Mouse (Mus musculus): ENCODE measurements around the gene Ttyh3. TPM values are rescaled to one million over a fixed set of nuclear protein-coding genes. Genes with fewer than 3 reads are reported as not detected.

Gene Ttyh3
- polyA plus RNA-seq, 1 experiment from 2014 or later = 13.0 TPM

GRCm38 (mm10) chr5:140639871-140640270 lies 9.0 kb downstream of the Ttyh3 start:
- 84% methylated on average over 14 of the region's 14 CpGs for WGBS (ENCODE audit: insufficient replicate concordance)
- Histone ChIP-seq H3K4me2 (no peak overlapping the region), H3K4me1 (peaks cover 68% of the 10 kb centered on the region)

GRCm38 (mm10) chr5:140639312-140639711 lies 9.5 kb downstream of the Ttyh3 start:
- 81% methylated on average over 4 of the region's 4 CpGs for WGBS (ENCODE audit: insufficient replicate concordance)
- H3K4me3 ChIP-seq = no peak overlapping the region
- peaks cover 63% of the 10 kb centered on the region for H3K4me1 ChIP-seq
- no peaks in the 10 kb centered on the region for H3K9me3 ChIP-seq (replicated peaks)
- peaks cover 58% of the 10 kb centered on the region for H3K36me3 ChIP-seq
- no peak for ATAC-seq
- H3K27me3 ChIP-seq (replicated peaks) = no peaks in the 10 kb centered on the region
- no peak overlapping the region for H3K4me2 ChIP-seq
- no peak overlapping the region for H3K27ac ChIP-seq
- no peak overlapping the region for H3K9ac ChIP-seq

More at GRCm38 (mm10) chr5:140639871-140640270, 9.0 kb downstream of the Ttyh3 start:
- Histone ChIP-seq H3K4me3 (no peak overlapping the region), H3K27me3 (replicated peaks) (no peaks in the 10 kb centered on the region), H3K36me3 (peaks cover 53% of the 10 kb centered on the region), H3K27ac (no peak overlapping the region), H3K9ac (no peak overlapping the region), H3K9me3 (replicated peaks) (no peaks in the 10 kb centered on the region)
- ATAC-seq = no peak

- no peak overlapping the region for H3K9ac ChIP-seq
- WGBS (ENCODE audit: insufficient replicate concordance) = 73% methylated on average over 6 of the region's 6 CpGs
- no peaks in the 10 kb centered on the region for H3K27me3 ChIP-seq (replicated peaks)
- H3K4me1 ChIP-seq = peaks cover 55% of the 10 kb centered on the region
- no peak overlapping the region for H3K4me3 ChIP-seq
- no peaks in the 10 kb centered on the region for H3K9me3 ChIP-seq (replicated peaks)
- no peak overlapping the region for H3K4me2 ChIP-seq
- no peak overlapping the region for H3K27ac ChIP-seq
- H3K36me3 ChIP-seq = peaks cover 59% of the 10 kb centered on the region
- ATAC-seq = no peak
Measured at GRCm38 (mm10) chr5:140638484-140638883, 10.3 kb downstream of the Ttyh3 start.

GRCm38 (mm10) chr5:140637989-140638388 lies 10.8 kb downstream of the Ttyh3 start:
- Histone ChIP-seq H3K4me3 (no peak overlapping the region), H3K9me3 (replicated peaks) (no peaks in the 10 kb centered on the region), H3K9ac (no peak overlapping the region), H3K27ac (no peak overlapping the region), H3K36me3 (peaks cover 64% of the 10 kb centered on the region), H3K4me1 (peaks cover 50% of the 10 kb centered on the region), H3K27me3 (replicated peaks) (no peaks in the 10 kb centered on the region), H3K4me2 (no peak overlapping the region)
- 76% methylated on average over 3 of the region's 3 CpGs for WGBS (ENCODE audit: insufficient replicate concordance)
- ATAC-seq = no peak

GRCm38 (mm10) chr5:140637058-140637410 lies 11.8 kb downstream of the Ttyh3 start:
- peak overlapping the region; percentile 27; the same call in 1 of the 2 replicates for H3K27ac ChIP-seq
- 76% methylated on average over 6 of the region's 6 CpGs for WGBS (ENCODE audit: insufficient replicate concordance)
- no peak overlapping the region for H3K4me3 ChIP-seq
- no peaks in the 10 kb centered on the region for H3K27me3 ChIP-seq (replicated peaks)
- no peak for ATAC-seq
- H3K4me1 ChIP-seq = peaks cover 40% of the 10 kb centered on the region
- no peak overlapping the region for H3K4me2 ChIP-seq
- H3K9me3 ChIP-seq (replicated peaks) = no peaks in the 10 kb centered on the region
- H3K36me3 ChIP-seq = peaks cover 74% of the 10 kb centered on the region
- no peak overlapping the region for H3K9ac ChIP-seq

GRCm38 (mm10) chr5:140636316-140637057 lies 12.3 kb downstream of the Ttyh3 start:
- Histone ChIP-seq H3K27me3 (replicated peaks) (no peaks in the 10 kb centered on the region), H3K4me1 (peaks cover 35% of the 10 kb centered on the region), H3K9me3 (replicated peaks) (no peaks in the 10 kb centered on the region), H3K4me3 (no peak overlapping the region), H3K27ac (0 out of 2 replicates have a peak overlapping the region, but pooled peaks have one; percentile 27), H3K4me2 (no peak overlapping the region), H3K9ac (no peak overlapping the region), H3K36me3 (peaks cover 79% of the 10 kb centered on the region)
- no peak for ATAC-seq
- WGBS (ENCODE audit: insufficient replicate concordance) = 66% methylated on average over 7 of the region's 7 CpGs

GRCm38 (mm10) chr5:140634798-140635722 lies 13.8 kb downstream of the Ttyh3 start:
- no peak for ATAC-seq
- H3K36me3 ChIP-seq = peaks cover 88% of the 10 kb centered on the region

GRCm38 (mm10) chr5:140633432-140633831 lies 15.4 kb downstream of the Ttyh3 start:
- H3K27me3 ChIP-seq (replicated peaks) = no peaks in the 10 kb centered on the region
- H3K9me3 ChIP-seq (replicated peaks) = no peaks in the 10 kb centered on the region
- WGBS (ENCODE audit: insufficient replicate concordance) = 77% methylated on average over 7 of the region's 7 CpGs
- no peak for ATAC-seq
- H3K4me2 ChIP-seq = no peak overlapping the region
- H3K9ac ChIP-seq = no peak overlapping the region
- H3K27ac ChIP-seq = no peak overlapping the region
- H3K36me3 ChIP-seq = peaks cover 97% of the 10 kb centered on the region
- H3K4me3 ChIP-seq = no peak overlapping the region
- peaks cover 12% of the 10 kb centered on the region for H3K4me1 ChIP-seq

More at GRCm38 (mm10) chr5:140634798-140635722, 13.8 kb downstream of the Ttyh3 start:
- Histone ChIP-seq H3K4me2 (no peak overlapping the region), H3K27me3 (replicated peaks) (no peaks in the 10 kb centered on the region), H3K27ac (no peak overlapping the region), H3K9me3 (replicated peaks) (no peaks in the 10 kb centered on the region), H3K4me3 (no peak overlapping the region), H3K9ac (no peak overlapping the region), H3K4me1 (peaks cover 21% of the 10 kb centered on the region)
- WGBS (ENCODE audit: insufficient replicate concordance) = 94% methylated on average over 26 of the region's 26 CpGs

GRCm38 (mm10) chr5:140628995-140629394 lies 19.8 kb downstream of the Ttyh3 start:
- 71% methylated on average over 9 of the region's 9 CpGs for WGBS (ENCODE audit: insufficient replicate concordance)
- H3K27me3 ChIP-seq (replicated peaks) = no peaks in the 10 kb centered on the region
- 0 out of 2 replicates have a peak, but pooled peaks cover 7% of the 10 kb centered on the region for H3K4me1 ChIP-seq
- no peak overlapping the region for H3K4me2 ChIP-seq
- H3K9ac ChIP-seq = no peak overlapping the region
- no peak overlapping the region for H3K27ac ChIP-seq
- H3K36me3 ChIP-seq = peaks cover 94% of the 10 kb centered on the region
- H3K9me3 ChIP-seq (replicated peaks) = peaks cover 5% of the 10 kb centered on the region
- no peak overlapping the region for H3K4me3 ChIP-seq
- no peak for ATAC-seq

GRCm38 (mm10) chr5:140627580-140627979 lies 21.3 kb downstream of the Ttyh3 start:
- ATAC-seq = no peak
- Histone ChIP-seq H3K4me1 (0 out of 2 replicates have a peak, but pooled peaks cover 7% of the 10 kb centered on the region), H3K27me3 (replicated peaks) (no peaks in the 10 kb centered on the region), H3K4me2 (no peak overlapping the region), H3K9me3 (replicated peaks) (peaks cover 5% of the 10 kb centered on the region), H3K36me3 (peaks cover 94% of the 10 kb centered on the region), H3K27ac (no peak overlapping the region), H3K9ac (no peak overlapping the region), H3K4me3 (no peak overlapping the region)
- WGBS (ENCODE audit: insufficient replicate concordance) = 82% methylated on average over 5 of the region's 5 CpGs

- peaks cover 5% of the 10 kb centered on the region for H3K9me3 ChIP-seq (replicated peaks)
- H3K4me2 ChIP-seq = no peak overlapping the region
- no peaks in the 10 kb centered on the region for H3K27me3 ChIP-seq (replicated peaks)
- H3K36me3 ChIP-seq = peaks cover 79% of the 10 kb centered on the region
- no peak overlapping the region for H3K4me3 ChIP-seq
- 89% methylated on average over 13 of the region's 13 CpGs for WGBS (ENCODE audit: insufficient replicate concordance)
- H3K27ac ChIP-seq = no peak overlapping the region
- peaks cover 11% of the 10 kb centered on the region; the same call in 1 of the 2 replicates for H3K4me1 ChIP-seq
- no peak for ATAC-seq
- no peak overlapping the region for H3K9ac ChIP-seq
Measured at GRCm38 (mm10) chr5:140624961-140625360, 23.9 kb downstream of the Ttyh3 start.

GRCm38 (mm10) chr5:140624238-140624637 lies 24.6 kb downstream of the Ttyh3 start:
- ATAC-seq = no peak
- no peaks in the 10 kb centered on the region for H3K27me3 ChIP-seq (replicated peaks)
- peaks cover 5% of the 10 kb centered on the region for H3K9me3 ChIP-seq (replicated peaks)
- no peak overlapping the region for H3K4me2 ChIP-seq
- peaks cover 13% of the 10 kb centered on the region; the same call in 1 of the 2 replicates for H3K4me1 ChIP-seq
- 72% methylated on average over 5 of the region's 5 CpGs for WGBS (ENCODE audit: insufficient replicate concordance)
- H3K4me3 ChIP-seq = no peak overlapping the region
- H3K36me3 ChIP-seq = peaks cover 72% of the 10 kb centered on the region
- no peak overlapping the region for H3K27ac ChIP-seq
- H3K9ac ChIP-seq = no peak overlapping the region
